Mouse (Mus musculus) heart, embryonic 16.5 days (tissue): Measurements from ENCODE around the gene Rad51d. TPM values are rescaled to one million over a fixed set of nuclear protein-coding genes. Genes with fewer than 3 reads are reported as not detected.

ENCODE experiments used
- ATAC-seq: fragments of 200-750 bp; cut with Nextera tagmentation; replicated peaks from 2 replicates; pipeline ENCODE4 v1.8.0; 2017; ENCODE audit warnings: moderate number of reproducible peaks; ENCODE audit not compliant: insufficient read depth, low FRiP score; ENCODE audit errors: extremely low read depth
- H3K27ac ChIP-seq: fragments of 300-500 bp; sonication (generic); 2 replicates; pipeline ENCODE4 v1.5.1; 2014; ENCODE audit warnings: mild to moderate bottlenecking, low read length, control low read depth, moderate library complexity
- H3K27me3 ChIP-seq: fragments of 300-500 bp; sonication (generic); 2 replicates; pipeline ENCODE4 v1.6.1; 2014; ENCODE audit warnings: low read length, mixed read lengths; ENCODE audit not compliant: control insufficient read depth, insufficient read depth
- H3K36me3 ChIP-seq: fragments of 300-500 bp; sonication (generic); 2 replicates; pipeline ENCODE4 v1.6.1; 2014; ENCODE audit not compliant: control insufficient read depth, insufficient read depth
- H3K4me1 ChIP-seq: fragments of 300-500 bp; sonication (generic); 2 replicates; pipeline ENCODE4 v1.6.1; 2014; ENCODE audit warnings: low read length, mixed read lengths; ENCODE audit not compliant: control insufficient read depth, insufficient read depth
- H3K4me2 ChIP-seq: fragments of 300-500 bp; sonication (generic); 2 replicates; pipeline ENCODE4 v1.6.1; 2014; ENCODE audit warnings: low read depth, mild to moderate bottlenecking, control low read depth, low read length
- H3K4me3 ChIP-seq: fragments of 300-500 bp; sonication (generic); 2 replicates; pipeline ENCODE4 v1.5.1; 2014; ENCODE audit warnings: mild to moderate bottlenecking, control low read depth, low read length
- H3K9ac ChIP-seq: fragments of 300-500 bp; sonication (generic); 2 replicates; pipeline ENCODE4 v1.6.1; 2014; ENCODE audit warnings: low read length, control low read depth
- H3K9me3 ChIP-seq: fragments of 300-500 bp; sonication (generic); replicated peaks from 2 replicates; pipeline ENCODE4 v1.6.1; 2016; ENCODE audit warnings: low read length; ENCODE audit not compliant: control insufficient read depth
- WGBS: fragments of 180-500 bp; shearing (Covaris S2); extraction: QIAGEN DNeasy Blood & Tissue Kit; methylation state at CpG from one replicate; pipeline ENCODE4 v1.1.7; 2014; 5-methylcytosine and 5-hydroxymethylcytosine counted together
- polyA plus RNA-seq: library from polyadenylated mRNA; unstranded; fragments of >200 nt; fragmentation: Nextera tagmentation; extraction: Ambion mirVana; gene quantifications from 2 replicates; pipeline ENCODE4 v1.2.1, GENCODE M21; 2015

Gene Rad51d
- polyA plus RNA-seq, 1 experiment from 2014 or later, result 13.8 TPM

DNA sequence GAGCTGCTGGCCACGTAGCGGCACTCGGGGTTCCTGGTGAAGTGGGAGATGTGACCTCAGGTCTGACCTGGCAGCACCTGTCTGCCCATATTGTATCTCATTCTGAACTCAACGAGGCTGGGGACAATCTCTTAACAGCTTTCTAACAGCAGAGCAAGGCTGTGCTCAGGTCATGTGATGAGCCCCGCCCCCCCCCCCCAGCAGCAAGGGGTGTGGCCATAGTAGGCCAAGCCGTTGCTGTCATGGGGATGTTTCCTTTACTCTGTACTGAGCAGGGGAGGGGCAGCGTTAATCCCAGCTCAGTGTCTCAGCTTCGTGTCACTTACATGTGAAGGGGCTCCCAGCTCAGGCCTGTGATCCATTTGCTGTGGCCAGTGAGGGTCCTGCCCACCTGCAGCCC lies 14.5 kb upstream of the Rad51d start:
- no peak overlapping the region for H3K4me2 ChIP-seq
- no peak for ATAC-seq
- no peaks in the 10 kb centered on the region for H3K9me3 ChIP-seq
- H3K27me3 ChIP-seq, result no peaks in the 10 kb centered on the region
- no peak overlapping the region for H3K27ac ChIP-seq
- H3K9ac ChIP-seq, result no peak overlapping the region
- no peak overlapping the region for H3K4me3 ChIP-seq
- H3K4me1 ChIP-seq, result peaks cover 15% of the 10 kb centered on the region
- H3K36me3 ChIP-seq, result peaks cover 42% of the 10 kb centered on the region
- WGBS, result 54% methylated on average over 8 of the region's 8 CpGs

- no peak overlapping the region for H3K27ac ChIP-seq
- WGBS, result 90% methylated on average over 20 of the region's 20 CpGs
- H3K4me1 ChIP-seq, result no peaks in the 10 kb centered on the region
- H3K4me3 ChIP-seq, result no peak overlapping the region
- H3K4me2 ChIP-seq, result no peak overlapping the region
- no peak overlapping the region for H3K9ac ChIP-seq
- no peak for ATAC-seq
- H3K27me3 ChIP-seq, result no peaks in the 10 kb centered on the region
- H3K9me3 ChIP-seq, result no peaks in the 10 kb centered on the region
- peaks cover 42% of the 10 kb centered on the region for H3K36me3 ChIP-seq
These were observed 11.3 kb upstream of the Rad51d start for GRCm38 (mm10) chr11:82901606-82902310.

DNA sequence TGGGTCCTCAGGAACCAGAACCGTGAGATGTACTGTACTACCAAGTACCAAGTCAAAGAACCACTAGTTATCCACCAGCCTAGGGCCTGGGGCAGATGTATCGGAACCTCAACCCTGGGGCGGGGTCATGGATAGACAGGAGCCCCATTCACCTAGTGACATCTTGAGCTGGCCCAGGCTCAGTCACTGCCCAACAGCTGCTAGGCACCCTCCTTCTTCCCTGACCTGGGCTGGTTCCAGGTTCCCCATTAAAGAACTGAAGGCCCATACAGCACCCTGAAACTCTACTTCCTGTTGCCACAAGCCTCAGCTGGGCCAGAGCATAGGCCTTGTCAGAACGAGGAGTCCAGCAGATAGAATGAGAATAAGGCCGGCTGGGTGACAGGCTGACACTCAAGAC lies 9.3 kb upstream of the Rad51d start:
- no peak for ATAC-seq
- no peak overlapping the region for H3K9ac ChIP-seq
- H3K27me3 ChIP-seq, result no peaks in the 10 kb centered on the region
- no peaks in the 10 kb centered on the region for H3K4me1 ChIP-seq
- H3K4me2 ChIP-seq, result no peak overlapping the region
- 89% methylated on average over 5 of the region's 5 CpGs for WGBS
- H3K9me3 ChIP-seq, result no peaks in the 10 kb centered on the region
- H3K36me3 ChIP-seq, result peaks cover 35% of the 10 kb centered on the region
- H3K4me3 ChIP-seq, result no peak overlapping the region
- H3K27ac ChIP-seq, result no peak overlapping the region

GRCm38 (mm10) chr11:82897478-82897877 lies 7.1 kb upstream of the Rad51d start:
- H3K4me3 ChIP-seq, result no peak overlapping the region
- no peak for ATAC-seq
- no peak overlapping the region for H3K4me2 ChIP-seq
- no peaks in the 10 kb centered on the region for H3K27me3 ChIP-seq
- no peaks in the 10 kb centered on the region for H3K9me3 ChIP-seq
- H3K9ac ChIP-seq, result no peak overlapping the region
- 77% methylated on average over 10 of the region's 10 CpGs for WGBS
- no peaks in the 10 kb centered on the region for H3K4me1 ChIP-seq
- no peak overlapping the region for H3K27ac ChIP-seq
- peaks cover 19% of the 10 kb centered on the region for H3K36me3 ChIP-seq

DNA sequence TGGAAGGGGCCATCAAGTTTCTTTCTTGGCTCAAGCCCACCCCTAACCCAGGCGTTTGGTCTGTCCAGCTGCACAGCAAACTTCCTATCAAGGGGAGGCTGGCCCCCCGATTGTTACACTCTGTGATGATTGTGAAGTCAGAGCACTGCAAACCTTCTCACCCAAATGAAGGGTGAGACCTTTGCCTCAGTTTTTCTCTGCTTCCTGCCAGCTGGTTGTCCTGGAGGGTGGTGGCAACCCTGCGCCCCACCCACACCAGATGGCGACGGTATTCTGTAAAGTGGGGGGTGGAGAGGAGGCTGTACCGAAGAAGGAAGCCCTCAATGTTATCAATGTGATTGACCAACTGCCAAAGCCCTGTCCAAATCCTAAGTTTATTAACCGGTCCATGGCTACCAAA lies 1.5 kb upstream of the Rad51d start, which contains the start of gene Fndc8:
Gene Fndc8, plus strand, starts transcription at position 189 of the 400 bp plus-strand sequence.
- no peaks in the 10 kb centered on the region for H3K9me3 ChIP-seq
- H3K4me1 ChIP-seq, result peaks cover 12% of the 10 kb centered on the region
- H3K4me3 ChIP-seq, result no peak within 1 kb of the TSS
- no peak within 1 kb of the TSS for H3K9ac ChIP-seq
- no peak within 1 kb of the TSS for H3K27ac ChIP-seq
- H3K36me3 ChIP-seq, result no peaks in the 10 kb centered on the region
- no peak within 1 kb of the TSS for H3K4me2 ChIP-seq
- WGBS, result 40% methylated on average over 7 of the region's 7 CpGs
- H3K27me3 ChIP-seq, result 0 out of 2 replicates have a peak, but pooled peaks cover 2% of the 10 kb centered on the region
- ATAC-seq, result no peak

DNA sequence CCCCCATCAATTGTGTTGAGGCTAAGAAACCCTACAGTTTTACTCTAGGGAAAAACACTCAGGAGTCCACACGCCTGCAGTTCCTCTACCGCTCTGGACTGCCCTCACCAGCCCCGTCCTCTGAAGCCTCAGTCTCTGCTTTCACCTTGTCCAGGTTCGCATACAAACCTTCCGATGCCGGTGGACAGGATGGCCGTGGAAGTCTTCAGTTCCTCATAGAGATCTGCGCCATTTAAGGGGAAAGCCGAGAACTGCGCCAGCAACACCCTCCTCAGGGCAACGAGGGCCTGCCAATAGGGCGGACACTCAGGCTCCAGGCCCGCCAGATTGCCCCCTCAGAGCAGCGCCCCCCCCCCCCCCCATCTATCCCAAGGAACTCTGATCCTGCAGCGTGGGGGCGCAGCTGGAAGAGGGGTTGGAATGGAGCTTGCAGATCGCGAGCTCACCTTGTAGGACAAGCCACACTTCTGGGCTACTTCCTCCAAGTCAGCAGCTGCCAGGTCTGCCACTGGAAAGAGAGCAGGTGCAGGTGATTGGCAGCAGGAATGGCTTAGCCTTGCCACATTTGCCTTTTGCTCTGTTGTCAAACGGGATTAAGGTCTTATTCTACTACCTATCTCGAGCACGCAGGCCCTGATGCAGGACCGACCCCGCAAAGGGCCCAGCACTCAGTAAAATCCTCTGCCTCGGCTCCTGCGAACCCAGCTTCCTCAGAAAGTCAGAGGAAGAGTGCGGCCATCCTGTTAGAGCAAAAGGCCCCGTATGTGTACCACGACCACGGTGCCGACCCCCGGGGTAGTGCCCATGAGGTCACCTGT lies 681 bp downstream of the Rad51d start:
- WGBS, result 3% methylated on average over 31 of the region's 31 CpGs
- peaks cover 12% of the 10 kb centered on the region for H3K4me1 ChIP-seq
- peak; percentile 43 for ATAC-seq
- H3K9ac ChIP-seq, result peak overlapping the region; percentile 74
- peak overlapping the region; percentile 34 for H3K27ac ChIP-seq
- H3K4me3 ChIP-seq, result peak overlapping the region; percentile 83
- no peaks in the 10 kb centered on the region for H3K9me3 ChIP-seq
- no peaks in the 10 kb centered on the region; the same call in 1 of the 2 replicates for H3K36me3 ChIP-seq
- H3K27me3 ChIP-seq, result 0 out of 2 replicates have a peak, but pooled peaks cover 2% of the 10 kb centered on the region
- peak overlapping the region; percentile 95 for H3K4me2 ChIP-seq

DNA sequence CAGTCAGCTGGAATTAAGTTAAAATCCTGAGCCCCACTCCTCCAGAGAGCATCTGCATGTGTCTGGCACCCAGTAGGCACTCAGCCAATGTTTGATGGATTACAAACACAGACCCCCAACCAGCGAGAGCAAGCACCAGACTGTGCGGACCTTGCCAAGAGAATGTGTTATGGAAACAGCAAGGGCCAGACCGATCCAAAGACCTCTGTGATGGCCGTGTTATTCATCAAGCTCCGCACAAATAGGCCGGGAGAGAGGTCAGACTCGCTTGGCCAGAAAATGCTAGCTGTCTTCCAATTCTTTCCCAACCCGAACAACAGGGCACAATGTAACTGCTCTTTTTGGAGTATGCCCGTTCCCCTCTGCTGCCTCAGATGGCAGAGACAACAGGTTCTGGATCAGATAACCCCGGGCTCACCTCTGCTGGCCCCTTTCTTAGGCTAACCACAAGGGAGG lies 1.9 kb downstream of the Rad51d start:
- H3K27ac ChIP-seq, result no peak overlapping the region
- H3K36me3 ChIP-seq, result no peaks in the 10 kb centered on the region; the same call in 1 of the 2 replicates
- WGBS, result 46% methylated on average over 10 of the region's 10 CpGs
- no peak overlapping the region for H3K4me3 ChIP-seq
- no peaks in the 10 kb centered on the region for H3K9me3 ChIP-seq
- ATAC-seq, result no peak
- peak overlapping the region; percentile 28; the same call in 1 of the 2 replicates for H3K4me2 ChIP-seq
- H3K4me1 ChIP-seq, result peaks cover 12% of the 10 kb centered on the region
- H3K27me3 ChIP-seq, result 0 out of 2 replicates have a peak, but pooled peaks cover 2% of the 10 kb centered on the region
- peak overlapping the region; percentile 3; the same call in 1 of the 2 replicates for H3K9ac ChIP-seq

GRCm38 (mm10) chr11:82886559-82886958 lies 3.9 kb downstream of the Rad51d start:
- Histone ChIP-seq H3K4me2 (no peak overlapping the region), H3K27me3 (0 out of 2 replicates have a peak, but pooled peaks cover 2% of the 10 kb centered on the region), H3K27ac (no peak overlapping the region), H3K36me3 (peaks cover 2% of the 10 kb centered on the region; the same call in 1 of the 2 replicates), H3K9ac (no peak overlapping the region), H3K4me3 (no peak overlapping the region), H3K4me1 (peaks cover 12% of the 10 kb centered on the region), H3K9me3 (no peaks in the 10 kb centered on the region)
- ATAC-seq, result no peak
- 83% methylated on average over 3 of the region's 3 CpGs for whole genome bisulfite sequencing

- no peak overlapping the region for H3K4me2 ChIP-seq
- no peak for ATAC-seq
- H3K27ac ChIP-seq, result no peak overlapping the region
- H3K9ac ChIP-seq, result no peak overlapping the region
- H3K36me3 ChIP-seq, result peaks cover 6% of the 10 kb centered on the region; the same call in 1 of the 2 replicates
- H3K27me3 ChIP-seq, result no peaks in the 10 kb centered on the region
- peaks cover under 1% of the 10 kb centered on the region for H3K4me1 ChIP-seq
- WGBS, result 73% methylated on average over 8 of the region's 8 CpGs
- no peak overlapping the region for H3K4me3 ChIP-seq
- no peaks in the 10 kb centered on the region for H3K9me3 ChIP-seq
These were observed 7.2 kb downstream of the Rad51d start for GRCm38 (mm10) chr11:82883180-82883579.
